Comparison of ENCODE assay signal across 30 mouse cellular contexts in the genomic region with DNA sequence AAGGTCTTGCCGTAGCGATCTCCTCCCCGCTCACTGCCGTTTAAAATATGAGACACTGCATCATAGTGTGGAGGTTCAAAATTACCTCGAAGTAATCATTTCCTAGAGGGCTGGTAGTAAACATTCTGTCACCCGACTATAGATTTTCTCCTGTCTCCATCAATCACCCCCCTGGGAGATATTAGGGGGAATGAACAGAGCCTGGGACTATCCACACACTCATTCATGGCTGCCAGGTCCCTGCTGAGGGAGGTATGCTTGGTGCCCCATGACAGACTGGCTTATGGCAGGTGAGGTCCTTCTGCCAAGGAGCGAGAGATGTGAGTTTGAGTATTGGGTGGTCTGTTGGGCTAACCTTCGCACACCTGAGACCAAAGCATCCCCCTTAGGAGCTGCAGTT. TPM values are rescaled to one million over a fixed set of nuclear protein-coding genes. Genes with fewer than 3 reads are reported as not detected.
"Had no signal": no experiment of that assay in that cellular context is flagged by ENCODE, and none has a peak within 500 bp of the region (broad histone marks: within the 10 kb centered on the region; RNA-seq: fewer than 3 reads in every experiment).

No protein-coding gene starts in this region.

- H3K9ac ChIP-seq: liver, embryonic 13.5 days; liver, embryonic 15.5 days; liver, postnatal 0 days; lung, embryonic 15.5 days; midbrain, embryonic 13.5 days; midbrain, embryonic 15.5 days; neural tube, embryonic 12.5 days had no signal

- H3K27me3 ChIP-seq: liver, embryonic 13.5 days; liver, embryonic 15.5 days; lung, embryonic 15.5 days; midbrain, embryonic 13.5 days; midbrain, embryonic 15.5 days; neural tube, embryonic 12.5 days had no signal

- DNase-seq: liver, embryonic 13.5 days; liver, postnatal 0 days; lung, adult 2 months; lung, postnatal 14 days; lung, postnatal 36 days; retina, postnatal 1 day; right cerebral cortex, adult 18-20 months; right cerebral cortex, postnatal 25 days; right cerebral cortex, postnatal 4 days; spleen, adult 18-20 months; thymus, adult 18-20 months; thymus, postnatal 14 days; thymus, postnatal 36 days had no signal

- H3K36me3 ChIP-seq: liver, embryonic 13.5 days; liver, embryonic 15.5 days; lung, embryonic 15.5 days; midbrain, embryonic 13.5 days; midbrain, embryonic 15.5 days; neural tube, embryonic 12.5 days had no signal

- ATAC-seq: liver, postnatal 0 days; lung, postnatal 0 days; midbrain, embryonic 13.5 days; midbrain, embryonic 15.5 days had no signal

- H3K4me1 ChIP-seq: liver, embryonic 13.5 days; liver, embryonic 15.5 days; lung, embryonic 15.5 days; megakaryocyte, embryonic 14.5 days; midbrain, embryonic 13.5 days; midbrain, embryonic 15.5 days; neural tube, embryonic 12.5 days had no signal

- H3K9me3 ChIP-seq: liver, embryonic 13.5 days; liver, embryonic 15.5 days; lung, embryonic 15.5 days; midbrain, embryonic 13.5 days; midbrain, embryonic 15.5 days; neural tube, embryonic 12.5 days had no signal

- H3K4me3 ChIP-seq: liver, embryonic 13.5 days; liver, embryonic 15.5 days; lung, embryonic 15.5 days; megakaryocyte, embryonic 14.5 days; midbrain, embryonic 13.5 days; midbrain, embryonic 15.5 days; neural tube, embryonic 12.5 days had no signal

- H3K27ac ChIP-seq: liver, embryonic 13.5 days; liver, embryonic 15.5 days; lung, embryonic 15.5 days; macrophage; midbrain, embryonic 15.5 days had no signal

- H3K4me2 ChIP-seq: liver, embryonic 13.5 days; liver, embryonic 15.5 days; lung, embryonic 15.5 days; midbrain, embryonic 11.5 days; midbrain, embryonic 13.5 days; midbrain, embryonic 15.5 days; neural tube, embryonic 12.5 days had no signal

RNA-seq across cellular contexts. Expression of a gene that starts 23.5 kb away (rescaled TPM):
- total RNA-seq: megakaryocyte progenitor cell, adult 5-6 weeks; midbrain, postnatal 0 days; monocyte, adult 5-6 weeks had no signal
- polyA plus RNA-seq: liver, embryonic 13.5 days; liver, embryonic 15.5 days; liver, postnatal 0 days; lung, adult 2 months; lung, embryonic 15.5 days; lung, postnatal 0 days; macrophage; midbrain, embryonic 11.5 days; midbrain, embryonic 13.5 days; midbrain, embryonic 15.5 days; midbrain, postnatal 0 days; neural tube, embryonic 12.5 days; small intestine, adult 2 months; stomach, embryonic 14.5 days; stomach, embryonic 16.5 days; thymus, postnatal 0 days; urinary bladder, adult 2 months had no signal
